Mouse (Mus musculus): ENCODE measurements around the gene Psg25.
"Not testable (repeated sequence)": the region's sequence is repeated elsewhere in the genome, so short reads cannot be mapped to it uniquely, and the experiment has no call there.

The Psg25 gene

DNA sequence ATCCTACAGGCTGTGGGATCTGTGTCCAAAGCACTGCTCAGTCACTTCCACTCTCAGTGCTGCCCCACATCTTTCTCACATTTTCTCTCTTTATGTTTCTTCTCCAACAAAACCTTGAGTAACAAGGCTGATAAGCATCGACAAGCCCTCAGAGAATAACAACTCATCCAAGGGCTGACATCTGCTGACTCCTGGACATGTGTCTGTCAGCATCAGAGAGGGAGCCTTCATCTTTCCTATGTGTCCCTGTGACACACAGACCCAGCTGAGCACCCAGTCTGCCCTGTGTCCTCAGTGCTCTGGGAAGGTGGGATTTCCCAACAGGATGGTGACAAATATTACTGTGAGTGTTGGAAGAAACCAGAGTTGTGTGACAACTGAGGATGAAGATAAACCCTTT, at the start of gene Psg25:
Psg25 (minus strand) TSS at position 101 of the 400 bp plus-strand sequence.
- no peak for DNase-seq (ENCODE audit: low read depth, low spot score)

DNA sequence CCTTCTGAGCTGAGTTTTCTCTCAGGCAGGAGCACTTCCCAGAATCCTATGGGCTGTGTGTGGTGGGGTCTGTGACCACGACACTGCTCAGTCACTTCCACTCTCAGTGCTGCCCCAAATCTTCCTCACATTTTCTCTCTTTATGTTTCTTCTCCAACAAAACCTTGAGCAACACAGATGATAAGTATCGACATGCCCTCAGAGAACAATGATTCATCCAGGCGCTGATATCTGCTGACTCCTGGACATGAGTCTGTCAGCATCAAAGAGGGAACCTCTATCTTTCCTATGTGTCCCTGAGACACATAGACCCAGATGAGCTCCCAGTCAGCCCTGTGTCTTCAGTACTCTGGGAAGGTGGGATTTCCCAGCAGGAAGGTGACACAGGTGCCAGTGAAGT, 35.1 kb upstream of the Psg25 start, which contains the start of gene Psg27:
Psg27 (minus strand) TSS at position 101 of the 400 bp plus-strand sequence.
- no peak for DNase-seq (ENCODE audit: low read depth, low spot score)

- DNase-seq (ENCODE audit: low read depth, low spot score), result no peak
Measured at GRCm38 (mm10) chr7:18559850-18560249, 27.8 kb upstream of the Psg25 start.

DNA sequence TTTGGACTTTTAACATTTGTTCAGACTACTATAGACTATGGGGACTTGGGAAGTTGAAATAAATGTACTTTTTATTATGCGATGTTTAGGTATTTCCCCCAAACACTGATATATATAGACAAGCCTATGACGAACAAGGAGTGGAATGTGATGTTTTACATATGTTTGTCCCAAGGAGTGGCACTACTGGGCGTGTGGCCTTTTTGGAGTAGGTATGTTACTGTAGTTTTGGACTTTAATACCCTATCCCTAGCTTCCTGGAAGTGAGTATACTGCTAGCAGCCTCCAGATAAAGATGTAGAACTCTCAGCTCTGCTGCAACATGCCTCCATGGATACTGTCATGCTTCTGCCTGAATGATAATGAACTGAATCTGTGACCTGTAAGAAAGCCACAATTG, 23.7 kb upstream of the Psg25 start:
- DNase-seq (ENCODE audit: low read depth, low spot score), result not testable (repeated sequence)

DNA sequence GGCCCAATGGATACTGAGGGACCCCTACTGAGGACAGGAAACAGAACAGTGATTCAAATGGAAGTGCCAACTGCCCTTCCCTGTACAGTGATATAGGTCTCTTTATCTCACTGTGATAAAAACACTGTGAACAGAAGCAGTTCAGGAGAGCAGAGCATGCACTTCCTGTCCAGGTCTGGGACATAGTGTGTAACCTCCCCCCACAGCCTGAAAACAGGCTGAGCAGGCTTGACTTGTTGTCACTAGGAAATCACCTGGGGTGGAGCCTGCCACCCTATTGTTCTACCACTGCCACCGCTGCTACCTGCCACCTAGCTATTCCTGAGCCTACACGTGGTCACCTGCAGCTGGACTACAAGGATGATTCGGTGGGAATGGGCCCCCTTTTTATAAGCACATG, 1.4 kb upstream of the Psg25 start:
- no peak for DNase-seq (ENCODE audit: low read depth, low spot score)

- DNase-seq (ENCODE audit: low read depth, low spot score), result no peak
Measured at GRCm38 (mm10) chr7:18524668-18525067, 7.4 kb downstream of the Psg25 start.

DNA sequence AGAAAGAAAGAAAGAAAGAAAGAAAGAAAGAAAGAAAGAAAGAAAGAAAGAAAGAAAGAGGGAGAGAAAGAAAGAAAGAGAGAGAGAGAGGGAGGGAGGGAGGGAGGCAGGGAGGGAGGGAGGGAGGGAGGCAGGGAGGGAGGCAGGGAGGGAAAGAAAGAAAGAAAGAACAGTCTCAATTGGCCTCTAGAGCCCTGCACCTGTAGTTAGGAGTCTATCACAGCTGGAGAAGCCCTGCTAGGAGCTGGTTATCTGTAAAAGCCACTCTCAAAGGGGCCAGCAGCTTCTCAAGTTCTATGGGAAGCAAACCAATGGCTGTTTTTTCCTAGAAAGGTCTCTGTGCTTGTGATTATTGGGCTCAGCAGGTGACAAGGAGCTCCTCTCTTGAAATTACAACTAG, 19.2 kb downstream of the Psg25 start:
- not testable (repeated sequence) for DNase-seq (ENCODE audit: low read depth, low spot score)

DNA sequence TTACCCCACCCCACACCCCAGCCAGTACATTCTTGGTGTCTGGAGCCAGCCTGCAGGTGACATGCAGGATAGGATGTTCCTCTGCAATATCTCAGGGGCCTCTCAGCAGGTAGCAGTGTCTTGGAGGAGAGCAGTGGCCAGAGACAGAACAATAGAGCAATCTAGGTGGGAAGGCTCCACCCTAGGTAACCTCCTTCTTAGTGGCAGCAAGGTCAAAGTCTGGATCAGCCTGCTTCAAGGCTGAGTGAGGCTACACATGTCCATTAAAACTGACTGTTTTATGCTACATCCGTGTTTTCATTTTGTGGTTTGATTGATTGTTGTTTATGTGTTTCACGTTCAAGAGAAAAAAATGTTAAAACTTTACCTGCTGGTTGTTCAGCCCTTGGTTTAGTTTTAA, 19.7 kb downstream of the Psg25 start:
- not testable (repeated sequence) for DNase-seq (ENCODE audit: low read depth, low spot score)

DNA sequence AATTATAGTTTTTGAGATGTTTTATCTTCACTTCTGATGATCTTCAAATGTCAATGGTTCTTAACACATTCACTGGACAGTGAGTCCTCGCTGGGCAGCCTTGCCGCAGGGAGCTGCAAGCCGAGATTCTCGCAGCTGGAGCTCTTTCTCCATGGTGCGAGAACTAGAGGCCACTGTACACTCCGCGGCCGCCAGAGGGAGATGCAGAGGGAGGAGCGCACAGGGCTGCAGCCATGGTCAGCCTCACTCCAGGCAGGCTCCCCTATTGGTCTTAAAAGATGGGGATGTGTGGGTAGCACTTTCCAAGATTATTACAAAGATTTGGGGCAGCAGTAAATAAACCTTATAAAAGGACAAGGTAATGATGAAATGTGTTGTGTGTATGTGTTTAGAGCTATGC, 20.6 kb downstream of the Psg25 start:
- peak; percentile 0 for DNase-seq (ENCODE audit: low read depth, low spot score)

DNA sequence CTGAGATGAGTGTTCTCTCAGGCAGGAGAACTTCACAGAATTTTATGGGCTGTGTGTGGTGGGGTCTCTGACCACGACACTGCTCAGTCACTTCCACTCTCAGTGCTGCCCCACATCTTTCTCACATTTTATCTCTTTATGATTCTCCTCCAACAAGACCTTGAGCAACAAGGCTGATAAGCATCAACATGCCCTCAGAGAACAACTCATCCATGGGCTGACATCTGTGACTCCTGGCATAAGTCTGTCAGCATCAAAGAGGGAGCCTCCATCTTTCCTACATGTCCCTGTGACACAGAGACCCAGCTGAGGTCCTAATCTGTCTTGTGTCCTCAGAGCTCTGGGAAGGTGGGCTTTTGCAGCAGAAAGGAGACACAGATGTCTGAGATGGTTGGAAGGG, 48.0 kb downstream of the Psg25 start, which contains the start of gene Psg26:
Psg26 (minus strand) TSS at position 101 of the 400 bp plus-strand sequence.
- DNase-seq (ENCODE audit: low read depth, low spot score), result no peak
